Mouse (Mus musculus) retina, adult 2 months (tissue): ENCODE data around the gene Krtap21-1.

Experiments
- DNase-seq: peaks from one replicate; pipeline ENCODE4 v3.0.0-alpha.2; 2012; ENCODE audit warnings: low read depth, low spot score

The Krtap21-1 gene

GRCm38 (mm10) chr16:89403768-89404167 lies at the start of gene Krtap21-1:
Krtap21-1 (minus strand) TSS chr16:89403868.
- DNase-seq: no peak

DNA sequence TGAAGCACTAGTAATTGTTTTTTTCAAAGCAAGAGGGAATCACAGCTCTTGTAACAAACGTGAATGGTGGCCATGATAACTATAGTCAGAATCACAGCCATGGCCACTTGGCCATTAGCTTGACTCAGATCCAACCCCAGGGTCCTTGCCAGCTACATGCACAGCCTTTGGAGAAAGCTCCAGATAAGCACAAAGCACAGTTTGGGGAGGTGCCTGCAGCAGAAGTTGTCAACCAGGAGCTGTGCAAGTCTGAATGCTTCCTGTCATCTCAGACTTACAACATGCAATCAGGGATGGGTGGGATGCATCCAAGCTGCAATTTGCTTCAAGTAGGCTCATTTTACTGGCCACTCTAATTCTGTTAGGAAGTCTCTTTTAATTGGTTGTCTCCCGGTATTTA lies 25.9 kb upstream of the Krtap21-1 start:
- no peak for DNase-seq

- no peak for DNase-seq
Measured at GRCm38 (mm10) chr16:89425310-89425709, 21.6 kb upstream of the Krtap21-1 start.

- DNase-seq: no peak
Measured at GRCm38 (mm10) chr16:89420011-89420410, 16.3 kb upstream of the Krtap21-1 start, which contains the start of gene Krtap6-2. Krtap6-2 (minus strand) TSS chr16:89420111.

DNA sequence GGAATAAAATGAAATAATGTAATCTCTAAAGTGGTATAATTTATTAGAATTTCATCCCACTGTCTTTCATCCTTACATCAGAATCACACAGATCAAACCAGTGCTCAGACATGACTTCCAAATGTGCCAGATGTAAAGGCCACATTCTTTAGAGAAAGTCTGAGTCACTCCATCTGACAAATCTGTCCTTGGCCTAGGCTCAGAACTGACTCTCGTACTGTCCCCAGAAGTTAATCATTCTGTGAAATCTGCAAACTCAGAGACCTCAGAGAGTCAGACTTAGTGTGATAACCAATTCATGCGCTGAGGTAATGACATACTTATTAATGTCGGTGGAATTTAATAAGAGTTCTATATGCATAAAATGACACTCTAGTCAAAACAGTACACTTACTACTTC lies 12.6 kb upstream of the Krtap21-1 start:
- DNase-seq: no peak

GRCm38 (mm10) chr16:89410345-89411068 lies 6.8 kb upstream of the Krtap21-1 start:
- DNase-seq: no peak

DNA sequence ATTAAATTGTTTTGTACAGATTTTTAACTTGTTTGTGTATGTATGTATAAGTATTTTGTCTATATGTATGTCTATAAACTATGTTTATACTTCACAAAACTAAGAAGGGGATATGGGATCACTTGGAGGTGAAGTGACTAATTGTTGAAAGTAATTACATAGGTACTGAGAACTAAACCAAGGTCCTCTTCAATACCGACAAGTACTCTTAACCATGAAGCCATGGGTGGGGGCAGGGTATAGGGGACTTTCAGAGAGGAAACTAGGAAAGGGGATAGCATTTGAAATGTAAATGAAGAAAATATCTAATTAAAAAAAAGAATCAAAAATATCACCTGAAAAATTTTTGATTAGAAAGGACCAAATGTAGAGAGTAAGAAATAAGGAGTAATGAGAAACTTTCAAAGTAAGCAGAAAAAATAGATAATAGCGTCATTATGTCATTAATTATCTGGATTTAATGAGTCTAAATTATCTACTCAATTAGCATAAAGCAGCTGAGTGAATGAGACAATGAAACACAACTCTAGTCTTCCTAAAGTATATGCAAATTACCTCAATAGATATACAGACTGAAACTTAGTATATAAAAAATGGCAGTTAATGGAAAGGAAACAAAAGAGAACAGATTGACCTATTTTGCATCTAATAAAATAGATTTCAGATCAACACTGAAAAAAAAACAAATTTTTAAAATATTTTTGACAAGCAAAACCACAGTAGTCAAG lies 30.8 kb downstream of the Krtap21-1 start:
- DNase-seq: no peak
